Mouse (Mus musculus): ENCODE data around the gene Usp37. TPM values are rescaled to one million over a fixed set of nuclear protein-coding genes. Genes with fewer than 3 reads are reported as not detected.

Usp37 gene
- total RNA-seq, 2 experiments from 2014 or later: 19.7 to 23.9 TPM

Small RNAs within 50 kb of the gene (microRNA-seq; reads per million reads assigned to microRNA genes)
- not detected for gene Gm25035
- 40,580 reads per million, percentile 98 among the genes with 10 or more reads in this experiment for gene Mir26b

Other genes with a start within 250 kb of the Usp37 start
- 100 to 1,000 TPM; 101 to 106 TPM for gene Tmbim1, start 238.7 kb downstream of the Usp37 start, total RNA-seq (2021)
- gene Catip, start 182.2 kb downstream of the Usp37 start, total RNA-seq (2021): under 1 TPM; 0.23 to 0.26 TPM
- 10 to 100 TPM in 1 of 2 experiments, 1 to 10 TPM in 1; 7.9 to 13.1 TPM for gene Slc11a1, start 169.1 kb downstream of the Usp37 start, total RNA-seq (2021)
- gene Ctdsp1, start 152.8 kb downstream of the Usp37 start, total RNA-seq (2021): 100 to 1,000 TPM; 128 to 176 TPM
- 1 to 10 TPM; 1.3 to 1.5 TPM for gene Vil1, start 134.9 kb downstream of the Usp37 start, total RNA-seq (2021)
- 10 to 100 TPM; 27.5 to 30.5 TPM for gene Cnot9, start 38.2 kb downstream of the Usp37 start, total RNA-seq (2021)
- gene Plcd4, start 1.4 kb downstream of the Usp37 start, total RNA-seq (2021): under 1 TPM; 0.43 to 0.53 TPM
- gene Zfp142, start 44.0 kb upstream of the Usp37 start, total RNA-seq (2021): 10 to 100 TPM; 12.6 to 18.3 TPM
- gene Bcs1l, start 44.0 kb upstream of the Usp37 start, total RNA-seq (2021): 10 to 100 TPM; 29.2 to 29.3 TPM
- gene Rnf25, start 57.1 kb upstream of the Usp37 start, total RNA-seq (2021): 10 to 100 TPM; 40.6 to 55.3 TPM
- 1 to 10 TPM; 2.9 to 4.2 TPM for gene Stk36, start 57.2 kb upstream of the Usp37 start, total RNA-seq (2021)
- 10 to 100 TPM; 18.3 to 21.8 TPM for gene Ttll4, start 117.5 kb upstream of the Usp37 start, total RNA-seq (2021)
- 10 to 100 TPM; 11.4 to 14.9 TPM for gene Cyp27a1, start 169.3 kb upstream of the Usp37 start, total RNA-seq (2021)
- under 1 TPM in 1 of 2 experiments, not detected in 1; 0.23 TPM for gene Prkag3, start 204.9 kb upstream of the Usp37 start, total RNA-seq (2021)
- 1 to 10 TPM; 3.9 to 4.3 TPM for gene Wnt6, start 227.6 kb upstream of the Usp37 start, total RNA-seq (2021)
- gene Wnt10a, start 247.2 kb upstream of the Usp37 start, total RNA-seq (2021): under 1 TPM; 0.36 to 0.43 TPM